Mouse (Mus musculus) CH12.LX (cell line): ENCODE results near the gene Dzip1l.

ENCODE experiments used
- CHD2 ChIP-seq: IDR thresholded peaks from 2 replicates; pipeline ENCODE4 v1.6.1; 2011; ENCODE audit warnings: low read length, improper control_type of control experiment
- JUN ChIP-seq: IDR thresholded peaks from 2 replicates; pipeline ENCODE4 v1.6.1; 2011; ENCODE audit warnings: low read depth, mild to moderate bottlenecking, low read length, improper control_type of control experiment, moderate library complexity; ENCODE audit not compliant: insufficient read depth
- MEF2A ChIP-seq: IDR thresholded peaks from 2 replicates; pipeline ENCODE4 v1.6.1; 2014; ENCODE audit warnings: low read depth, mild to moderate bottlenecking, inconsistent platforms, low read length, improper control_type of control experiment, borderline replicate concordance
- POLR2A ChIP-seq: IDR thresholded peaks from 2 replicates; pipeline ENCODE4 v1.6.1; 2011; ENCODE audit warnings: low read depth, mild to moderate bottlenecking, improper control_type of control experiment, low read length

DNA sequence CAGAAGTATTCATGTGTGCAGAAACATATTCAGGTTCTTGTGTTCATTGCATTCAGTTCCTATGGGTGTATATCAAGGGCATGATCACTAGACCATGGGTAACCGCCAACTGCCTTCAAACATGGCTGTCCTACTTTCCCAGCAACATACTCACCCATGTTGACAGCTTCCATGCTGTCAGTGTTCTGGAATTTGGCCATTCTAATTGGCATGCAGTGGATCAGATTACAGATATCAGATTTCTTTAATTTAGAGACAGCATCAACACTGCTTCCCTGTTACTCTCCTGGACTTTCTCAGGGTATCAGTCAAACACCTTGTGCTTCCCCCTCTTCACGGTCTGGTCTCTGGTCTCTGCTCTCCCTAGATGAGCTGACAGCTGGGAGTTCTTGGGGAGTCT is 25.7 kb upstream of the Dzip1l start:
- TF ChIP-seq JUN (no peak), POLR2A (no peak), MEF2A (no peak), CHD2 (no peak)
